Mouse (Mus musculus): ENCODE data around the gene Pwp1. TPM values are rescaled to one million over a fixed set of nuclear protein-coding genes. Genes with fewer than 3 reads are reported as not detected.
A peak's percentile ranks its signal among the peaks of the same experiment; 100 is the strongest.

Gene Pwp1
- polyA plus RNA-seq, 1 experiment = 15.0 TPM

- TF ChIP-seq POLR2A (IDR thresholded peaks at IDR 0.05; ENCODE audit: control insufficient read depth, low read depth, low read length) (no peak), CTCF (IDR thresholded peaks at IDR 0.05; ENCODE audit: control insufficient read depth, insufficient read depth, insufficient replicate concordance, low read depth, low read length) (no peak)
- H3K27me3 ChIP-seq (ENCODE audit: control insufficient read depth, insufficient read depth, low read length) = no peaks in the 10 kb centered on the region
- no peaks in the 10 kb centered on the region; the same call in 1 of the 2 replicates for H3K4me1 ChIP-seq (ENCODE audit: control insufficient read depth, insufficient read depth, low read length)
- no peak overlapping the region for H3K4me3 ChIP-seq (ENCODE audit: control insufficient read depth, low read depth, low read length)
- peaks cover 2% of the 10 kb centered on the region; the same call in 1 of the 2 replicates for H3K36me3 ChIP-seq (ENCODE audit: control insufficient read depth, insufficient read depth, low read length)
- no peak overlapping the region for H3K27ac ChIP-seq (ENCODE audit: control insufficient read depth, insufficient read depth, low read depth, low read length)
These were observed 44.7 kb downstream of the Pwp1 start for GRCm38 (mm10) chr10:85873861-85874544.

- H3K27ac ChIP-seq (ENCODE audit: control insufficient read depth, insufficient read depth, low read depth, low read length) = no peak overlapping the region
- no peak for TF ChIP-seq CTCF (IDR thresholded peaks at IDR 0.05; ENCODE audit: control insufficient read depth, insufficient read depth, insufficient replicate concordance, low read depth, low read length)
- TF ChIP-seq POLR2A (IDR thresholded peaks at IDR 0.05; ENCODE audit: control insufficient read depth, low read depth, low read length) = no peak
- H3K4me3 ChIP-seq (ENCODE audit: control insufficient read depth, low read depth, low read length) = no peak overlapping the region
- H3K4me1 ChIP-seq (ENCODE audit: control insufficient read depth, insufficient read depth, low read length) = no peaks in the 10 kb centered on the region; the same call in 1 of the 2 replicates
- no peaks in the 10 kb centered on the region for H3K27me3 ChIP-seq (ENCODE audit: control insufficient read depth, insufficient read depth, low read length)
- H3K36me3 ChIP-seq (ENCODE audit: control insufficient read depth, insufficient read depth, low read length) = peaks cover 3% of the 10 kb centered on the region; the same call in 1 of the 2 replicates
These were observed 46.5 kb downstream of the Pwp1 start for GRCm38 (mm10) chr10:85875812-85876211.

GRCm38 (mm10) chr10:85879886-85880486 is 50.7 kb downstream of the Pwp1 start:
- Histone ChIP-seq H3K27ac (ENCODE audit: control insufficient read depth, insufficient read depth, low read depth, low read length) (no peak overlapping the region), H3K4me3 (ENCODE audit: control insufficient read depth, low read depth, low read length) (no peak overlapping the region), H3K36me3 (ENCODE audit: control insufficient read depth, insufficient read depth, low read length) (peaks cover 3% of the 10 kb centered on the region; the same call in 1 of the 2 replicates), H3K27me3 (ENCODE audit: control insufficient read depth, insufficient read depth, low read length) (no peaks in the 10 kb centered on the region), H3K4me1 (ENCODE audit: control insufficient read depth, insufficient read depth, low read length) (no peaks in the 10 kb centered on the region)
- no peak for TF ChIP-seq POLR2A (IDR thresholded peaks at IDR 0.05; ENCODE audit: control insufficient read depth, low read depth, low read length)
- no peak for TF ChIP-seq CTCF (IDR thresholded peaks at IDR 0.05; ENCODE audit: control insufficient read depth, insufficient read depth, insufficient replicate concordance, low read depth, low read length)

GRCm38 (mm10) chr10:85916498-85917309 is 87.4 kb downstream of the Pwp1 start, which contains the start of gene Prdm4:
Gene Prdm4, minus strand, starts transcription at chr10:85917142.
- Histone ChIP-seq H3K4me1 (ENCODE audit: control insufficient read depth, insufficient read depth, low read length) (peaks cover 3% of the 10 kb centered on the region), H3K27ac (ENCODE audit: control insufficient read depth, insufficient read depth, low read depth, low read length) (peak within 1 kb of the TSS; percentile 45), H3K4me3 (ENCODE audit: control insufficient read depth, low read depth, low read length) (peak within 1 kb of the TSS; percentile 96), H3K36me3 (ENCODE audit: control insufficient read depth, insufficient read depth, low read length) (no peaks in the 10 kb centered on the region; the same call in 1 of the 2 replicates), H3K27me3 (ENCODE audit: control insufficient read depth, insufficient read depth, low read length) (no peaks in the 10 kb centered on the region)
- TF ChIP-seq CTCF (IDR thresholded peaks at IDR 0.05; ENCODE audit: control insufficient read depth, insufficient read depth, insufficient replicate concordance, low read depth, low read length) (peak; percentile 4; the same call in 1 of the 2 replicates), POLR2A (IDR thresholded peaks at IDR 0.05; ENCODE audit: control insufficient read depth, low read depth, low read length) (peak; percentile 75)

GRCm38 (mm10) chr10:85927676-85928445 is 98.6 kb downstream of the Pwp1 start, which contains the start of gene Ascl4:
Gene Ascl4, plus strand, starts transcription at chr10:85927681.
- H3K36me3 ChIP-seq (ENCODE audit: control insufficient read depth, insufficient read depth, low read length) = no peaks in the 10 kb centered on the region
- H3K4me1 ChIP-seq (ENCODE audit: control insufficient read depth, insufficient read depth, low read length) = peaks cover 5% of the 10 kb centered on the region
- no peak within 1 kb of the TSS for H3K27ac ChIP-seq (ENCODE audit: control insufficient read depth, insufficient read depth, low read depth, low read length)
- H3K4me3 ChIP-seq (ENCODE audit: control insufficient read depth, low read depth, low read length) = peak within 1 kb of the TSS; percentile 74
- no peak for TF ChIP-seq CTCF (IDR thresholded peaks at IDR 0.05; ENCODE audit: control insufficient read depth, insufficient read depth, insufficient replicate concordance, low read depth, low read length)
- TF ChIP-seq POLR2A (IDR thresholded peaks at IDR 0.05; ENCODE audit: control insufficient read depth, low read depth, low read length) = no peak
- no peaks in the 10 kb centered on the region for H3K27me3 ChIP-seq (ENCODE audit: control insufficient read depth, insufficient read depth, low read length)

- H3K36me3 ChIP-seq (ENCODE audit: control insufficient read depth, insufficient read depth, low read length) = no peaks in the 10 kb centered on the region
- peak overlapping the region; percentile 74 for H3K4me3 ChIP-seq (ENCODE audit: control insufficient read depth, low read depth, low read length)
- TF ChIP-seq POLR2A (IDR thresholded peaks at IDR 0.05; ENCODE audit: control insufficient read depth, low read depth, low read length) (0 out of 2 replicates have a peak, but pooled peaks have one; percentile 15), CTCF (IDR thresholded peaks at IDR 0.05; ENCODE audit: control insufficient read depth, insufficient read depth, insufficient replicate concordance, low read depth, low read length) (peak; percentile 80)
- peaks cover 5% of the 10 kb centered on the region for H3K4me1 ChIP-seq (ENCODE audit: control insufficient read depth, insufficient read depth, low read length)
- peak overlapping the region; percentile 25; the same call in 1 of the 2 replicates for H3K27ac ChIP-seq (ENCODE audit: control insufficient read depth, insufficient read depth, low read depth, low read length)
- H3K27me3 ChIP-seq (ENCODE audit: control insufficient read depth, insufficient read depth, low read length) = no peaks in the 10 kb centered on the region
These were observed 99.4 kb downstream of the Pwp1 start for GRCm38 (mm10) chr10:85928499-85929207.
